Mouse (Mus musculus): Measurements from ENCODE around the gene Amn. TPM values are rescaled to one million over a fixed set of nuclear protein-coding genes. Genes with fewer than 3 reads are reported as not detected.
A peak's percentile ranks its signal among the peaks of the same experiment; 100 is the strongest.

The Amn gene
- polyA plus RNA-seq (2015; fragmentation: Nextera tagmentation; extraction: Ambion mirVana): 1.0 and 1.2 TPM in 2 replicates

DNA sequence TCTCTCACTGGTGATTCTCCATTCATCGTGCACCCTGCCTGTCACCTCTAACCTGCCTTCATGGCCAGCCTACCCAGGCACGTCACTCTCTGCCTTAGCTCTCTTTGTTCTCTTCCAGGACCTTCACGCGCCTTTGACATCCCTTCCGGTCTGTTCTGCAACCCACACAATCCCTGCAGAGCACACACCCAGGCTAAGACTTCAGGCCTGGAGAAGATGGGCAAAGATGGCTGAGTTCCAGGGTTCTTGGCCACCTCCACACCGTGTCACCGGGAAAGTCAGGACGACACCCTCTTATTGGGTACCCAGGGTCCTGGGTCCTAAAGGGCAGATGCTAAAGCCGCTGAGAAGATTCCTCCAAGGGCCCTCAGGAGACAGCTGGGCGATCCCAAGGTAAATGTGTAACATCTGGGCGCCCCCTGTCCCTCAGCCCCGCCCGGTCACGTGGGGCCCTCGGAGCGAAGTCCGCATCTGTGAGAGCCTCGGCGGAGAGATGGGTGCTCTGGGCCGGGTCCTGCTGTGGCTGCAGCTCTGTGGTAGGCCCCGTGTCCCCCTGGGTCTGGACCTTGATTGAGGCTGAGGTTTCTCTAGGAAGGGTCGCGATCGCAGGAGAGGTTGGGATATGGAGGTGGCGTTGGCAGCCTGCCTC is at the start of gene Amn:
Gene Amn (plus strand): TSS at position 467 of the 649 bp plus-strand sequence.
- peak within 1 kb of the TSS; percentile 30 for H3K4me2 ChIP-seq
- no peaks in the 10 kb centered on the region for H3K9me3 ChIP-seq
- H3K27ac ChIP-seq: no peak within 1 kb of the TSS
- ATAC-seq (ENCODE audit: insufficient number of reproducible peaks, low FRiP score, low TSS enrichment, low read depth): no peak
- WGBS: 41% methylated on average over 25 of the region's 25 CpGs
- H3K27me3 ChIP-seq: peaks cover 71% of the 10 kb centered on the region
- peaks cover 5% of the 10 kb centered on the region; the same call in 1 of the 2 replicates for H3K36me3 ChIP-seq
- H3K4me3 ChIP-seq: peak within 1 kb of the TSS; percentile 18
- no peak within 1 kb of the TSS for H3K9ac ChIP-seq
- H3K4me1 ChIP-seq: peaks cover 35% of the 10 kb centered on the region

DNA sequence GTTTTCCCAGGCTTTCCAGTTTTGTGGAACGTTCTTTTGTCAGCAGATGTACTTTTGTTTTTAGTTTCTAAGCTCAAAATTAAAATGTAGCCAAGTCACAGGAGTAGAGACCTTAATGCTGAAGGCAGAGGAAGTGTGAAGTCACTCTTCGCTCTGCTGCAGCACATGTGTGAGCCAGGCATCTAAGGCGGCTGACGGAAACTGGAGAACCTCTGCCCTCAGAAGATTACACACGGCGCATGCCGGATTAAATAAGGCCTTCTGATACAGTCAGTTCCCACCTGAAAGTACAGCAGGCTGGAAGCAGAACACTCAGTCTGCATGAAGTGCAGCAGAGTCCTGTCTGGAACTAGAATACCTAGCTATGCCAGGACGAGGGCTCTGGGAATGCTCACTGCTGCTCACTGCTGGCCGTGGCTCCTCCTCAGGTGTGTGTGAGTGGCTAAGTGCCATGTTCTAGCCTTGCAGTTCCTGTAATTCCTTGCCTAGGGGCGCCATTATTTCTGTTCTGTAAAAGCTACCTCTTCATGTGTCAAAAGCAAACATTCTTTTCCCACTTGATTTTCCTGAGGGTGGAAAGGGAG is 45.6 kb upstream of the Amn start:
- Histone ChIP-seq H3K36me3 (peaks cover 27% of the 10 kb centered on the region), H3K9me3 (no peaks in the 10 kb centered on the region), H3K4me1 (peaks cover 14% of the 10 kb centered on the region), H3K4me3 (no peak overlapping the region), H3K27ac (peak overlapping the region; percentile 58; the same call in 1 of the 2 replicates), H3K4me2 (no peak overlapping the region), H3K27me3 (no peaks in the 10 kb centered on the region), H3K9ac (no peak overlapping the region)
- peak; percentile 61; the same call in 1 of the 2 replicates for ATAC-seq (ENCODE audit: insufficient number of reproducible peaks, low FRiP score, low TSS enrichment, low read depth)
- 33% methylated on average over 10 of the region's 10 CpGs for WGBS

DNA sequence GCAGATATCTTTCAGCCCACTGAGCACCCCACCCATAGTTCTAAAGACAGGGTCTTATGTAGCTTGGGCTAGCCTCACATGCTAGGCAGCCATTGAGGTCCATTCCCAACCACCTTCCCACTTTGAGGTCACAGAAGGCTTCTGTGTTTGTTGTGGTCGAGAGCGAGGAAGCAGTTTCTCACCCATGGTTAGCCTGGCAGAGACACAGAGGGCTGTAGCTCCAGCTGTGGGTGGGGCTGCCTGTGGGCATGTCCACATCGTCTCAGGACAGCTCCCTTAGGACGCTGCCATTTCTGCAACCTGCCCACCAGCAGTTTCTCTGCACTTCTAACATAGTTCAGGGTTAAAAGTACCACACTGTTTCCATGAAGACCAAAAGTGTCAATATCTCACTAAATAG is 43.5 kb upstream of the Amn start:
- Histone ChIP-seq H3K27me3 (no peaks in the 10 kb centered on the region), H3K36me3 (peaks cover 11% of the 10 kb centered on the region), H3K27ac (no peak overlapping the region), H3K4me1 (peaks cover 14% of the 10 kb centered on the region), H3K9ac (no peak overlapping the region), H3K4me2 (no peak overlapping the region), H3K9me3 (no peaks in the 10 kb centered on the region), H3K4me3 (no peak overlapping the region)
- no peak for ATAC-seq (ENCODE audit: insufficient number of reproducible peaks, low FRiP score, low TSS enrichment, low read depth)
- 80% methylated on average over 4 of the region's 4 CpGs for WGBS

DNA sequence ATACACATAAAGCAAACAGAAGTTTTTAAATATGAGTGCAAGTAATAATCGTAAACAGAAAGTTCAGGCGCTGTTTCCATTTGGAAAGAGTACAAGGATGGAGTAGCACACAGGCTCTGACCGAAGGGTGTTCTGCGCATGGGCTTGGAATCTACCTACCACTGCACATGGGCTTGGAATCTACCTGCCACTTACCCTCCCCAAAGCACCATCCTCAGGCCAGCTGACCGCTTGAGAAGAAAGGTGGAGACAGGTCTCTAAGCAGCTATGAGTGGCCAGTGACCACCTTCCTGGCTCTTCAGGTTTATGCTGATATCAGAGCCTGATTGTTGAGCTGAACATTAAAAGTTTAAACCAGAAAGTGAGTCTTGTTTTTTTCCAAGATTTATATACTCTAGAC is 42.4 kb upstream of the Amn start:
- Histone ChIP-seq H3K4me1 (peaks cover 14% of the 10 kb centered on the region), H3K9ac (no peak overlapping the region), H3K9me3 (no peaks in the 10 kb centered on the region), H3K4me3 (no peak overlapping the region), H3K36me3 (0 out of 2 replicates have a peak, but pooled peaks cover 10% of the 10 kb centered on the region), H3K4me2 (no peak overlapping the region), H3K27me3 (no peaks in the 10 kb centered on the region), H3K27ac (no peak overlapping the region)
- ATAC-seq (ENCODE audit: insufficient number of reproducible peaks, low FRiP score, low TSS enrichment, low read depth): no peak
- WGBS: 90% methylated on average over 5 of the region's 5 CpGs

DNA sequence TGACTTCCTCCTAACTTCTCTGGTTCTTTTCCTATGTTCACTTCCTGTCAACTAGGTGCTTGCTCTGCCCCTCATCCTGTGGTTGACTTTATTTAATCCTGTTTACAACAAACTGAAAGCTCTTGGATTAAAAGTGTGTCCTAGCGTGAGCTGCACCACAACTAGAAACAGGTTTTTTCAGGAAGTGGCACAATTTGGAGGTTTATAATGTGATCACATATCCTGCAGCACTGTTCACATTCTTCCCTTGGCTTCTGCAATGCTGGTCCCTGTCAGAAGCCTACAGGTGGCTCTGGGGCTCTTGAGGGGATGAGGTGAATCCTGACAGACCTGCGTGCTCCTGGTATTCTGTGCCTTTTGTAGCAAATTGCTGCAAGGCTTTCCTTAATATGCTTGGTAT is 40.1 kb upstream of the Amn start:
- Histone ChIP-seq H3K4me3 (no peak overlapping the region), H3K9ac (no peak overlapping the region), H3K27ac (no peak overlapping the region), H3K4me1 (no peaks in the 10 kb centered on the region), H3K4me2 (no peak overlapping the region), H3K27me3 (no peaks in the 10 kb centered on the region), H3K9me3 (no peaks in the 10 kb centered on the region), H3K36me3 (0 out of 2 replicates have a peak, but pooled peaks cover 15% of the 10 kb centered on the region)
- 86% methylated on average over 2 of the region's 2 CpGs for WGBS
- ATAC-seq (ENCODE audit: insufficient number of reproducible peaks, low FRiP score, low TSS enrichment, low read depth): no peak

DNA sequence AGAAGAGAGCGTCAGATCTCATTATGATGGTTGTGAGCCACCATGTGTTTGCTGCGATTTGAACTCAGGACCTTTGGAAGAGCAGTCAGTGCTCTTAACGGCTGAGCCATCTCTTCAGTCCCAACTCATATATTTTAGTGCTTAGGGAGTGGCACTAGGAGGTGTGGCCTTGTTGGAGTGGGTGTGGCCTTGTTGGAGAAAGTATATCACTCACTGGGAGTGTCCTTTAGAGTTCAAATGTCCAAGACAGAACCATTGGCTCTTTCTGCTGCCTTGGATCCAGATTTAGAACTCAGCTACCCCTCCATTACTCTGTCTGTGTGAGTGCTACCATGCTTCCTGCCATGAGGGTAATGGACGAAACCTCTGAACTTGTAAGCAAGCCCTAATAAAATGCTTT is 37.1 kb upstream of the Amn start:
- no peak overlapping the region for H3K27ac ChIP-seq

DNA sequence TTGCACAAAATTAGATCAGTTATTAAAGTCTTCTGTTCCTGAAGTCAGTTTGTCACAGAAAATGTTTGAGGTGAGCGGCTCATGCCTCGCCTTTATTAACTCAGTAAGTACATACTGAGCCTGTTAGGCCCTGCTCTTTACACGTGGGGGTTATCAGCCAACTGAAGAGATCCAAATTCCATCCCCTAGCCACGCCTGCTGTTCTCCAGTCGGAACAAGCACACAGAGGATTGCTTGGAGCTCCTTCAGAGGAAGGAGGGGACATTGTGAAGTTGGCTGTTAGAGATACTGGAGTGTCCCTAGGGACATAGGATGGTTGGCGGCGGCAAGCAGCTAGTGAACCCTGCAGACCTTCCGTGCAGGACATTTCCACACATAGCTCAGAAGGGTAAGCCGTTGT is 36.5 kb upstream of the Amn start:
- H3K36me3 ChIP-seq: peaks cover 20% of the 10 kb centered on the region
- WGBS: 75% methylated on average over 9 of the region's 9 CpGs
- peaks cover 12% of the 10 kb centered on the region; the same call in 1 of the 2 replicates for H3K4me1 ChIP-seq
- H3K4me3 ChIP-seq: no peak overlapping the region
- no peaks in the 10 kb centered on the region for H3K27me3 ChIP-seq
- no peak overlapping the region for H3K9ac ChIP-seq
- H3K4me2 ChIP-seq: no peak overlapping the region
- ATAC-seq (ENCODE audit: insufficient number of reproducible peaks, low FRiP score, low TSS enrichment, low read depth): no peak
- H3K9me3 ChIP-seq: no peaks in the 10 kb centered on the region
- peak overlapping the region; percentile 1 for H3K27ac ChIP-seq

More for the DNA sequence above, 37.1 kb upstream of the Amn start:
- Histone ChIP-seq H3K9ac (no peak overlapping the region), H3K36me3 (peaks cover 16% of the 10 kb centered on the region), H3K4me3 (no peak overlapping the region), H3K4me2 (no peak overlapping the region), H3K4me1 (peaks cover 12% of the 10 kb centered on the region; the same call in 1 of the 2 replicates), H3K27me3 (no peaks in the 10 kb centered on the region), H3K9me3 (no peaks in the 10 kb centered on the region)
- 86% methylated on average over 4 of the region's 4 CpGs for WGBS
- ATAC-seq (ENCODE audit: insufficient number of reproducible peaks, low FRiP score, low TSS enrichment, low read depth): no peak

DNA sequence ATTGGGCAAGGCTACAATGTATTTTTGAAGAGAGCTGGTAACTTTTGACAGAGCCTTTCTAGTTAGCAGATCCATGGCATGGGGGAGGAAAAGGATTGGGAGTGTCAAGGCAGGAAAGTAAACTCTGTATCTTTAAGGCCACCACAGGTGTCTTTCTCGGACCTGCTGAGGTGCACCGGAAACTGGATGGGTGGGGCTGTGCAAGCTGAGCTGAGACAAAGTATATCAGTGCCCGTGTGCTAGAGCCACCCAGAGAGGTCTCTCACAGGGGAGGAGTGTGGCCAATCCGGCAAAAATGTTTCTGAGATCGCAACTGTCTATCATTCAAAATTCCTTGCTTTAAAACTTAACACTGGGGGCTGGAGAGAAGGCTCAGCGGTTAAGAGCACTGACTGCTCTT is 35.3 kb upstream of the Amn start:
- H3K27ac ChIP-seq: no peak overlapping the region
- no peak for ATAC-seq (ENCODE audit: insufficient number of reproducible peaks, low FRiP score, low TSS enrichment, low read depth)
- WGBS: 87% methylated on average over 6 of the region's 6 CpGs
- H3K36me3 ChIP-seq: peaks cover 27% of the 10 kb centered on the region
- H3K9me3 ChIP-seq: no peaks in the 10 kb centered on the region
- H3K4me3 ChIP-seq: no peak overlapping the region
- no peaks in the 10 kb centered on the region for H3K27me3 ChIP-seq
- peaks cover 20% of the 10 kb centered on the region; the same call in 1 of the 2 replicates for H3K4me1 ChIP-seq
- H3K4me2 ChIP-seq: no peak overlapping the region
- H3K9ac ChIP-seq: no peak overlapping the region

DNA sequence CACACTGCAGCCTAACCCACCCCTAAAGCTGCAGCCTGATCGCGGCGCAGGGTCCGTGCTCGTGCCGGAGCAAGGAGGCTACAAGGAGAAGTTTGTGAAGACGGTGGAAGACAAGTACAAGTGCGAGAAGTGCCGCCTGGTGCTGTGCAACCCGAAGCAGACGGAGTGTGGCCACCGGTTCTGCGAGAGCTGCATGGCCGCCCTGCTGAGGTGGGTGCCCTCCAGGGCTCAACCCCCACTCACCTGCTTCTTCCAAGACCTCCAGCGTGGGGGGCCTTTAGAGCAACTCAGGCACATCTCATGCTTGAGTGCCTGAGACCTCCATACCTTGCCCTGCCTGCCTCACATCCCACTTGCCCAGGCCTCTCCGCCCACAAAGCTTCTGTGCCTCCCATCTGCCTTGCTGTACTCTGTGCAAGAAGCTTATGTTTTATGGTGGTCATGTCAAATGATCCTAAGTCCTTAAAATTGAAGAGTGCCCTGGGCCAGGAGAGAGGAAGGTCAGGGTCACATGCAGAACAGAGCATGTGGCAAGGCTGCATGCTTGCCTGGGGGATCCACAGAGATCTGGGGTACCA is 33.2 kb upstream of the Amn start:
- Histone ChIP-seq H3K4me3 (no peak overlapping the region), H3K9me3 (no peaks in the 10 kb centered on the region), H3K4me1 (peaks cover 20% of the 10 kb centered on the region; the same call in 1 of the 2 replicates), H3K27me3 (no peaks in the 10 kb centered on the region), H3K9ac (no peak overlapping the region), H3K4me2 (no peak overlapping the region), H3K36me3 (peaks cover 38% of the 10 kb centered on the region), H3K27ac (peak overlapping the region; percentile 40; the same call in 1 of the 2 replicates)
- no peak for ATAC-seq (ENCODE audit: insufficient number of reproducible peaks, low FRiP score, low TSS enrichment, low read depth)
- 91% methylated on average over 16 of the region's 16 CpGs for WGBS

DNA sequence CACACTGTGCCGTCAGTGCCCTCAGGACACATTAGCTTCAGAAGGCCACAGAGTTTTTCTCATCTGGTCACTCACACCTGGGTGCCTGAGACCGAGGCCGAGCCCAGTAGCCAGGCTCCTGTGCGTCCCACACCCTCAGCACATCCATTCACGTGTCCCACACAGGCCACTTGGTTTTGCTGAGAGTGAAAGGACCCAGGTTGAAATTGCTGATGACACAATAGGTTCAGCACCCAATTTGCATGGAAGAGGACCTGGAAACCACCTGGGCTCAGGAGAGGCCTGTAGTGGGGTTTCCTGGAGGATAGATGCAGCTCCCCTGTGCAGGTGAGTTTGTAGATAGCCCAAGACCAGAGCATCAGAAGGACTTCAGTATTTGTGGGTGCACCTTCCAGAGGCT is 32.5 kb upstream of the Amn start:
- peak overlapping the region; percentile 40 for H3K27ac ChIP-seq
- no peak for ATAC-seq (ENCODE audit: insufficient number of reproducible peaks, low FRiP score, low TSS enrichment, low read depth)
- no peaks in the 10 kb centered on the region for H3K9me3 ChIP-seq
- H3K9ac ChIP-seq: no peak overlapping the region
- WGBS: 82% methylated on average over 5 of the region's 5 CpGs
- no peak overlapping the region for H3K4me3 ChIP-seq
- no peaks in the 10 kb centered on the region for H3K27me3 ChIP-seq
- peaks cover 44% of the 10 kb centered on the region for H3K36me3 ChIP-seq
- peaks cover 20% of the 10 kb centered on the region; the same call in 1 of the 2 replicates for H3K4me1 ChIP-seq
- no peak overlapping the region for H3K4me2 ChIP-seq

DNA sequence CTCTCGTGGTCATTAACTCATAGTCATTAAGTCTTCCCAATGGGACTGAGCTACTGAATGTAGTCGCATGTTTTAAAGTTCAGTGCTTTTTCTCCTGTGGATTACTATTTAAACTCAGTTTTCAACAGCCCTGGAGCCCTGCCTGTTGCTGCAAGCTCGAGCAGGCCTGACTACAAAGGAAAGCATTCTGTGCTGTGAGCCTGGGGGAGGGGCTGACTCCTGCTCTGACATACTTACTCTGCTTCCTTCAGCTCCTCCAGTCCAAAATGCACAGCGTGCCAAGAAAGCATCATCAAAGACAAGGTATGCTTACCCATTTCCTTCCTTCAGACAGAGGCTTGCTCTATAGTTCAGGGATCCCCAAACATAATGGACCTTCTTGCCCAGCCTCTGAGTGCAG is 32.1 kb upstream of the Amn start:
- Histone ChIP-seq H3K9ac (no peak overlapping the region), H3K4me1 (peaks cover 20% of the 10 kb centered on the region; the same call in 1 of the 2 replicates), H3K4me2 (no peak overlapping the region), H3K36me3 (peaks cover 48% of the 10 kb centered on the region), H3K4me3 (no peak overlapping the region), H3K9me3 (no peaks in the 10 kb centered on the region), H3K27ac (peak overlapping the region; percentile 40), H3K27me3 (no peaks in the 10 kb centered on the region)
- WGBS: 42% methylated on average over 4 of the region's 4 CpGs
- ATAC-seq (ENCODE audit: insufficient number of reproducible peaks, low FRiP score, low TSS enrichment, low read depth): 0 out of 2 replicates have a peak, but pooled peaks have one; percentile 53

DNA sequence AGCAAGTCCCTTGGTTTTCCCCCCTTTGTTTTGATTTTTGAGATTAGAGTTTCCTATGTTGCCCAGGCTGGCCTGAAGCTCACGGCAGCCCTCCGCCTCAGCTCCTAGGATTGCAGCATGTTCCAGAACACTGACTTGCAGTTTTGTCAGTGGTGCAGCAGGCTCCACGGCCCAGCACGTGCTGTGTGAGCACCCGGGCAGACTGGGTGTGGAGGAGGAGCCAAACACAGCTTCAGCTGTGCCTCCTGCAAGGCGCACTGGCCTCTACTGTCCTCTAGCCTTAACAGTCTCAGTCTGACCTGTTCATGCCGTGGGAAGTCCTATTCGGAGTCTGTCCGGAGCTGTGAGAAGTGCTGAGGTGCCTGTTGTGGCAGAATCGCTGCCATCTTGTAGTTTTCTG is 31.0 kb upstream of the Amn start:
- no peak overlapping the region for H3K9ac ChIP-seq
- peaks cover 48% of the 10 kb centered on the region for H3K36me3 ChIP-seq
- no peak overlapping the region for H3K4me2 ChIP-seq
- 81% methylated on average over 10 of the region's 10 CpGs for WGBS
- no peaks in the 10 kb centered on the region for H3K9me3 ChIP-seq
- H3K4me3 ChIP-seq: no peak overlapping the region
- no peak for ATAC-seq (ENCODE audit: insufficient number of reproducible peaks, low FRiP score, low TSS enrichment, low read depth)
- H3K27ac ChIP-seq: peak overlapping the region; percentile 4; the same call in 1 of the 2 replicates
- no peaks in the 10 kb centered on the region for H3K27me3 ChIP-seq
- H3K4me1 ChIP-seq: peaks cover 20% of the 10 kb centered on the region; the same call in 1 of the 2 replicates
